Mouse (Mus musculus): ENCODE measurements around the gene Evc. TPM values are rescaled to one million over a fixed set of nuclear protein-coding genes. Genes with fewer than 3 reads are reported as not detected.
A peak's percentile ranks its signal among the peaks of the same experiment; 100 is the strongest.

Evc gene
- polyA plus RNA-seq, 1 experiment, result 9.1 TPM

GRCm38 (mm10) chr5:37338288-37338687 lies 1.6 kb upstream of the Evc start, which contains the start of gene Evc2:
Gene Evc2 (plus strand): TSS chr5:37338499.
- H3K9me3 ChIP-seq (replicated peaks; ENCODE audit: control insufficient read depth, insufficient read depth, low read length, poor library complexity, severe bottlenecking), result no peaks in the 10 kb centered on the region
- TF ChIP-seq POLR2A (IDR thresholded peaks at IDR 0.05; ENCODE audit: insufficient read depth, low read length), result no peak
- H3K36me3 ChIP-seq (ENCODE audit: control insufficient read depth, insufficient read depth, low read length, poor library complexity, severe bottlenecking), result no peaks in the 10 kb centered on the region
- peak within 1 kb of the TSS; percentile 86 for H3K4me3 ChIP-seq (ENCODE audit: low read depth, low read length)
- H3K27me3 ChIP-seq (ENCODE audit: control insufficient read depth, insufficient read depth, low read length, poor library complexity, severe bottlenecking), result no peaks in the 10 kb centered on the region
- no peak within 1 kb of the TSS for H3K27ac ChIP-seq (ENCODE audit: insufficient read depth, low read length)
- H3K9ac ChIP-seq (ENCODE audit: low read depth, poor library complexity, severe bottlenecking), result peak within 1 kb of the TSS; percentile 68
- H3K4me1 ChIP-seq (ENCODE audit: control insufficient read depth, insufficient read depth, low read length), result no peaks in the 10 kb centered on the region

- Histone ChIP-seq H3K9ac (ENCODE audit: low read depth, poor library complexity, severe bottlenecking) (peak overlapping the region; percentile 68), H3K4me3 (ENCODE audit: low read depth, low read length) (no peak overlapping the region), H3K36me3 (ENCODE audit: control insufficient read depth, insufficient read depth, low read length, poor library complexity, severe bottlenecking) (no peaks in the 10 kb centered on the region), H3K4me1 (ENCODE audit: control insufficient read depth, insufficient read depth, low read length) (no peaks in the 10 kb centered on the region), H3K9me3 (replicated peaks; ENCODE audit: control insufficient read depth, insufficient read depth, low read length, poor library complexity, severe bottlenecking) (no peaks in the 10 kb centered on the region), H3K27ac (ENCODE audit: insufficient read depth, low read length) (no peak overlapping the region), H3K27me3 (ENCODE audit: control insufficient read depth, insufficient read depth, low read length, poor library complexity, severe bottlenecking) (no peaks in the 10 kb centered on the region)
- no peak for TF ChIP-seq CTCF (IDR thresholded peaks at IDR 0.05; ENCODE audit: low read depth, low read length)
- TF ChIP-seq EP300 (IDR thresholded peaks at IDR 0.05; ENCODE audit: insufficient read depth, low read depth, low read length), result no peak
- no peak for TF ChIP-seq POLR2A (IDR thresholded peaks at IDR 0.05; ENCODE audit: insufficient read depth, low read length)
These were observed 1.0 kb upstream of the Evc start for GRCm38 (mm10) chr5:37337696-37338095.

- peaks cover 8% of the 10 kb centered on the region for H3K4me1 ChIP-seq (ENCODE audit: control insufficient read depth, insufficient read depth, low read length)
- H3K27me3 ChIP-seq (ENCODE audit: control insufficient read depth, insufficient read depth, low read length, poor library complexity, severe bottlenecking), result no peaks in the 10 kb centered on the region
- H3K27ac ChIP-seq (ENCODE audit: insufficient read depth, low read length), result no peak overlapping the region
- no peaks in the 10 kb centered on the region for H3K9me3 ChIP-seq (replicated peaks; ENCODE audit: control insufficient read depth, insufficient read depth, low read length, poor library complexity, severe bottlenecking)
- no peak overlapping the region for H3K4me3 ChIP-seq (ENCODE audit: low read depth, low read length)
- no peaks in the 10 kb centered on the region for H3K36me3 ChIP-seq (ENCODE audit: control insufficient read depth, insufficient read depth, low read length, poor library complexity, severe bottlenecking)
- H3K9ac ChIP-seq (ENCODE audit: low read depth, poor library complexity, severe bottlenecking), result no peak overlapping the region
- TF ChIP-seq EP300 (IDR thresholded peaks at IDR 0.05; ENCODE audit: insufficient read depth, low read depth, low read length), result no peak
- TF ChIP-seq POLR2A (IDR thresholded peaks at IDR 0.05; ENCODE audit: insufficient read depth, low read length), result no peak
- TF ChIP-seq CTCF (IDR thresholded peaks at IDR 0.05; ENCODE audit: low read depth, low read length), result no peak
These were observed 1.6 kb downstream of the Evc start for GRCm38 (mm10) chr5:37335061-37335460.

- H3K36me3 ChIP-seq (ENCODE audit: control insufficient read depth, insufficient read depth, low read length, poor library complexity, severe bottlenecking), result no peaks in the 10 kb centered on the region
- H3K27me3 ChIP-seq (ENCODE audit: control insufficient read depth, insufficient read depth, low read length, poor library complexity, severe bottlenecking), result no peaks in the 10 kb centered on the region
- no peak overlapping the region for H3K27ac ChIP-seq (ENCODE audit: insufficient read depth, low read length)
- peaks cover 8% of the 10 kb centered on the region for H3K4me1 ChIP-seq (ENCODE audit: control insufficient read depth, insufficient read depth, low read length)
- no peaks in the 10 kb centered on the region for H3K9me3 ChIP-seq (replicated peaks; ENCODE audit: control insufficient read depth, insufficient read depth, low read length, poor library complexity, severe bottlenecking)
- H3K4me3 ChIP-seq (ENCODE audit: low read depth, low read length), result no peak overlapping the region
- H3K9ac ChIP-seq (ENCODE audit: low read depth, poor library complexity, severe bottlenecking), result no peak overlapping the region
- TF ChIP-seq EP300 (IDR thresholded peaks at IDR 0.05; ENCODE audit: insufficient read depth, low read depth, low read length) (no peak), POLR2A (IDR thresholded peaks at IDR 0.05; ENCODE audit: insufficient read depth, low read length) (no peak), CTCF (IDR thresholded peaks at IDR 0.05; ENCODE audit: low read depth, low read length) (no peak)
These were observed 4.6 kb downstream of the Evc start for GRCm38 (mm10) chr5:37332066-37332465.

GRCm38 (mm10) chr5:37331133-37331505 lies 5.6 kb downstream of the Evc start:
- H3K36me3 ChIP-seq (ENCODE audit: control insufficient read depth, insufficient read depth, low read length, poor library complexity, severe bottlenecking), result no peaks in the 10 kb centered on the region
- H3K27ac ChIP-seq (ENCODE audit: insufficient read depth, low read length), result no peak overlapping the region
- TF ChIP-seq EP300 (IDR thresholded peaks at IDR 0.05; ENCODE audit: insufficient read depth, low read depth, low read length) (no peak), POLR2A (IDR thresholded peaks at IDR 0.05; ENCODE audit: insufficient read depth, low read length) (no peak), CTCF (IDR thresholded peaks at IDR 0.05; ENCODE audit: low read depth, low read length) (no peak)
- no peak overlapping the region for H3K4me3 ChIP-seq (ENCODE audit: low read depth, low read length)
- H3K27me3 ChIP-seq (ENCODE audit: control insufficient read depth, insufficient read depth, low read length, poor library complexity, severe bottlenecking), result no peaks in the 10 kb centered on the region
- H3K4me1 ChIP-seq (ENCODE audit: control insufficient read depth, insufficient read depth, low read length), result peaks cover 8% of the 10 kb centered on the region
- H3K9ac ChIP-seq (ENCODE audit: low read depth, poor library complexity, severe bottlenecking), result no peak overlapping the region
- no peaks in the 10 kb centered on the region for H3K9me3 ChIP-seq (replicated peaks; ENCODE audit: control insufficient read depth, insufficient read depth, low read length, poor library complexity, severe bottlenecking)

- no peak overlapping the region for H3K4me3 ChIP-seq (ENCODE audit: low read depth, low read length)
- TF ChIP-seq EP300 (IDR thresholded peaks at IDR 0.05; ENCODE audit: insufficient read depth, low read depth, low read length), result peak; percentile 82; the same call in 1 of the 2 replicates
- no peak for TF ChIP-seq POLR2A (IDR thresholded peaks at IDR 0.05; ENCODE audit: insufficient read depth, low read length)
- H3K36me3 ChIP-seq (ENCODE audit: control insufficient read depth, insufficient read depth, low read length, poor library complexity, severe bottlenecking), result no peaks in the 10 kb centered on the region
- peaks cover 8% of the 10 kb centered on the region for H3K4me1 ChIP-seq (ENCODE audit: control insufficient read depth, insufficient read depth, low read length)
- no peak overlapping the region for H3K9ac ChIP-seq (ENCODE audit: low read depth, poor library complexity, severe bottlenecking)
- H3K27me3 ChIP-seq (ENCODE audit: control insufficient read depth, insufficient read depth, low read length, poor library complexity, severe bottlenecking), result no peaks in the 10 kb centered on the region
- no peak overlapping the region for H3K27ac ChIP-seq (ENCODE audit: insufficient read depth, low read length)
- H3K9me3 ChIP-seq (replicated peaks; ENCODE audit: control insufficient read depth, insufficient read depth, low read length, poor library complexity, severe bottlenecking), result no peaks in the 10 kb centered on the region
These were observed 6.1 kb downstream of the Evc start for GRCm38 (mm10) chr5:37330449-37331132.

All from ES-Bruce4 (cell line).